Mouse (Mus musculus): ENCODE measurements around the gene Fosb. TPM values are rescaled to one million over a fixed set of nuclear protein-coding genes. Genes with fewer than 3 reads are reported as not detected.

Fosb gene
- polyA plus RNA-seq, 1 experiment from 2014 or later: not detected

Other genes starting within 250 kb of the Fosb start
- 18.8 and 25.6 TPM in 2 replicates for gene Dmwd, start 233.8 kb downstream of the Fosb start, polyA plus RNA-seq (2014; fragmentation: Nextera tagmentation; extraction: Ambion mirVana)
- gene Dmpk, start 226.2 kb downstream of the Fosb start, polyA plus RNA-seq (2014; fragmentation: Nextera tagmentation; extraction: Ambion mirVana): 8.6 and 9.2 TPM in 2 replicates
- 8.7 and 8.9 TPM in 2 replicates for gene Six5, start 215.5 kb downstream of the Fosb start, polyA plus RNA-seq (2014; fragmentation: Nextera tagmentation; extraction: Ambion mirVana)
- 1.8 and 2.0 TPM in 2 replicates for gene Gm4969, start 191.7 kb downstream of the Fosb start, polyA plus RNA-seq (2014; fragmentation: Nextera tagmentation; extraction: Ambion mirVana)
- gene Fbxo46, start 190.2 kb downstream of the Fosb start, polyA plus RNA-seq (2014; fragmentation: Nextera tagmentation; extraction: Ambion mirVana): 9.3 and 9.8 TPM in 2 replicates
- gene Qpctl, start 160.8 kb downstream of the Fosb start, polyA plus RNA-seq (2014; fragmentation: Nextera tagmentation; extraction: Ambion mirVana): 10.7 and 11.7 TPM in 2 replicates
- gene Snrpd2, start 160.3 kb downstream of the Fosb start, polyA plus RNA-seq (2014; fragmentation: Nextera tagmentation; extraction: Ambion mirVana): 179 and 183 TPM in 2 replicates
- 0.23 TPM in 1 of 2 replicates, not detected in the other for gene Gipr, start 143.9 kb downstream of the Fosb start, polyA plus RNA-seq (2014; fragmentation: Nextera tagmentation; extraction: Ambion mirVana)
- 2.2 and 2.3 TPM in 2 replicates for gene Eml2, start 133.6 kb downstream of the Fosb start, polyA plus RNA-seq (2014; fragmentation: Nextera tagmentation; extraction: Ambion mirVana)
- 8.7 and 10.5 TPM in 2 replicates for gene Gpr4, start 97.5 kb downstream of the Fosb start, polyA plus RNA-seq (2014; fragmentation: Nextera tagmentation; extraction: Ambion mirVana)
- gene Opa3, start 81.7 kb downstream of the Fosb start, polyA plus RNA-seq (2014; fragmentation: Nextera tagmentation; extraction: Ambion mirVana): 42.9 and 43.2 TPM in 2 replicates
- 62.3 and 65.6 TPM in 2 replicates for gene Vasp, start 38.2 kb downstream of the Fosb start, polyA plus RNA-seq (2014; fragmentation: Nextera tagmentation; extraction: Ambion mirVana)
- 0.24 TPM in 1 of 2 replicates, not detected in the other for gene Ppm1n, start 30.0 kb downstream of the Fosb start, polyA plus RNA-seq (2014; fragmentation: Nextera tagmentation; extraction: Ambion mirVana)
- 9.0 and 10.0 TPM in 2 replicates for gene Rtn2, start 27.4 kb downstream of the Fosb start, polyA plus RNA-seq (2014; fragmentation: Nextera tagmentation; extraction: Ambion mirVana)
- gene Ercc1, start 34.7 kb upstream of the Fosb start, polyA plus RNA-seq (2014; fragmentation: Nextera tagmentation; extraction: Ambion mirVana): 104 and 114 TPM in 2 replicates
- 21.1 and 24.8 TPM in 2 replicates for gene Cd3eap, start 49.4 kb upstream of the Fosb start, polyA plus RNA-seq (2014; fragmentation: Nextera tagmentation; extraction: Ambion mirVana)
- gene Ppp1r13l, start 49.7 kb upstream of the Fosb start, polyA plus RNA-seq (2014; fragmentation: Nextera tagmentation; extraction: Ambion mirVana): 6.6 and 8.7 TPM in 2 replicates
- 11.8 and 13.5 TPM in 2 replicates for gene Ercc2, start 72.0 kb upstream of the Fosb start, polyA plus RNA-seq (2014; fragmentation: Nextera tagmentation; extraction: Ambion mirVana)
- 2.7 and 3.5 TPM in 2 replicates for gene Klc3, start 94.1 kb upstream of the Fosb start, polyA plus RNA-seq (2014; fragmentation: Nextera tagmentation; extraction: Ambion mirVana)
- gene Ckm, start 94.7 kb upstream of the Fosb start, polyA plus RNA-seq (2014; fragmentation: Nextera tagmentation; extraction: Ambion mirVana): 3.8 and 5.2 TPM in 2 replicates
- 10.0 and 10.8 TPM in 2 replicates for gene Mark4, start 148.8 kb upstream of the Fosb start, polyA plus RNA-seq (2014; fragmentation: Nextera tagmentation; extraction: Ambion mirVana)
- 1.8 and 2.2 TPM in 2 replicates for gene Exoc3l2, start 153.3 kb upstream of the Fosb start, polyA plus RNA-seq (2014; fragmentation: Nextera tagmentation; extraction: Ambion mirVana)
- gene Bloc1s3, start 198.3 kb upstream of the Fosb start, polyA plus RNA-seq (2014; fragmentation: Nextera tagmentation; extraction: Ambion mirVana): 2.3 and 2.7 TPM in 2 replicates
- gene Trappc6a, start 198.3 kb upstream of the Fosb start, polyA plus RNA-seq (2014; fragmentation: Nextera tagmentation; extraction: Ambion mirVana): 73.3 and 82.3 TPM in 2 replicates
- gene Nkpd1, start 207.8 kb upstream of the Fosb start, polyA plus RNA-seq (2014; fragmentation: Nextera tagmentation; extraction: Ambion mirVana): 0.12 and 0.16 TPM in 2 replicates